Mouse (Mus musculus) testis, adult 2 months (tissue): ENCODE measurements around the gene Teddm1a. TPM values are rescaled to one million over a fixed set of nuclear protein-coding genes. Genes with fewer than 3 reads are reported as not detected.
A peak's percentile ranks its signal among the peaks of the same experiment; 100 is the strongest.

Source experiments
- H3K27ac ChIP-seq: fragments of 200-500 bp; 2 replicates; pipeline ENCODE4 v1.5.1; 2012; ENCODE audit warnings: low read depth, low read length; ENCODE audit not compliant: control insufficient read depth, insufficient read depth
- H3K27me3 ChIP-seq: fragments of 200-500 bp; 2 replicates; pipeline ENCODE4 v1.6.1; 2012; ENCODE audit warnings: mild to moderate bottlenecking, low read length, moderate library complexity; ENCODE audit not compliant: control insufficient read depth, insufficient read depth
- H3K36me3 ChIP-seq: fragments of 200-500 bp; 2 replicates; pipeline ENCODE4 v1.6.1; 2012; ENCODE audit warnings: mild to moderate bottlenecking, low read length; ENCODE audit not compliant: control insufficient read depth, insufficient read depth
- H3K4me1 ChIP-seq: fragments of 200-500 bp; 2 replicates; pipeline ENCODE4 v1.6.1; 2012; ENCODE audit warnings: low read length; ENCODE audit not compliant: control insufficient read depth, insufficient read depth
- H3K4me3 ChIP-seq: fragments of 200-500 bp; 2 replicates; pipeline ENCODE4 v1.5.1; 2012; ENCODE audit warnings: low read depth, mild to moderate bottlenecking, low read length, moderate library complexity, mixed read lengths; ENCODE audit not compliant: control insufficient read depth
- CTCF ChIP-seq: fragments of 200-500 bp; IDR thresholded peaks from 2 replicates; pipeline ENCODE4 v1.5.1; 2012; ENCODE audit warnings: low read depth, mild to moderate bottlenecking, inconsistent platforms, low read length, moderate library complexity; ENCODE audit not compliant: control insufficient read depth, insufficient read depth, insufficient replicate concordance
- POLR2A ChIP-seq: fragments of 200-500 bp; IDR thresholded peaks from 2 replicates; pipeline ENCODE4 v1.6.1; 2012; ENCODE audit warnings: low read depth, mild to moderate bottlenecking, inconsistent platforms, low read length, moderate library complexity; ENCODE audit not compliant: control insufficient read depth
- polyA plus RNA-seq: library from polyadenylated mRNA; depleted of rRNA; stranded (reverse); fragments of >200 nt; gene quantifications from 2 replicates; pipeline ENCODE4 v1.2.3, GENCODE M21; 2012

Teddm1a gene
- polyA plus RNA-seq, 1 experiment: not detected

DNA sequence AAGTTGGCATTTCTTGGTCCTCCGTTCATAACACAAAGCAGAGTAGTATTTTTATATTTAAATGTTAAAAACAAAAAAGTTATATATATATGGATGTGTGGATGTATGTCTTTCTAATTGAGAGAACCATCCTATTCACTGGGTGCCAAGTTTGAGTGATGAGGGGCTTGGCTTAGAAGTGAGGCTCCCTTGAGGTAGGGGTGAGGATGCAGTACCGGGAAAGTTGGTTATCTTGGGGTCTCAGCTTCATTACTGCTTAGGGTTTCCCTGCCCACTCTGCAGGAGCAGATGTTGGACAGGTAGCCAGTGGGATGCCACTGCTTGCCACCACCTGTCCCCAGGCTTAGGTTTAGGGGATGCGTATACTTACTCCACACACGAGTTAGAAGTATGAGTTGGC is 17.2 kb downstream of the Teddm1a start:
- Histone ChIP-seq H3K27me3 (no peaks in the 10 kb centered on the region), H3K4me1 (no peaks in the 10 kb centered on the region), H3K4me3 (no peak overlapping the region), H3K36me3 (no peaks in the 10 kb centered on the region), H3K27ac (no peak overlapping the region)
- TF ChIP-seq CTCF (no peak), POLR2A (no peak)

- no peaks in the 10 kb centered on the region for H3K4me1 ChIP-seq
- no peaks in the 10 kb centered on the region for H3K36me3 ChIP-seq
- no peak overlapping the region for H3K27ac ChIP-seq
- TF ChIP-seq POLR2A: no peak
- TF ChIP-seq CTCF: no peak
- no peak overlapping the region for H3K4me3 ChIP-seq
- H3K27me3 ChIP-seq: no peaks in the 10 kb centered on the region
Measured at GRCm38 (mm10) chr1:153909213-153909962, 17.8 kb downstream of the Teddm1a start.

DNA sequence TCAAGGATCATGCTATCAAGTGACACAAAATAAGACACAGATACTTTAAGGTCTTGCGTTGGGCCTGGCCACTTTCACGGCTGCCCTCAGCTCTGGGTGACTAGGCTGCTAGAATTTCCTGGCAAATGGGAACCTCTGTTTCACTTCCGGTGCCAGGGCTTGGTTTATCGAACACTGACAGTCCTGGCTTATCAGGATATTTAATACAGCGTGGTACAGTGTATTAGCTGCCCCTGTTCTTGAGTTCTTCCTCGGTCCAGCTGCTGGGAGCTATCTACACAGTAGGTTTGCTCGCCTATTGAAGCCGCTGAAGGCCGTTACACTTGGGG is 18.4 kb downstream of the Teddm1a start:
- no peak overlapping the region for H3K27ac ChIP-seq
- no peaks in the 10 kb centered on the region for H3K36me3 ChIP-seq
- H3K4me3 ChIP-seq: no peak overlapping the region

DNA sequence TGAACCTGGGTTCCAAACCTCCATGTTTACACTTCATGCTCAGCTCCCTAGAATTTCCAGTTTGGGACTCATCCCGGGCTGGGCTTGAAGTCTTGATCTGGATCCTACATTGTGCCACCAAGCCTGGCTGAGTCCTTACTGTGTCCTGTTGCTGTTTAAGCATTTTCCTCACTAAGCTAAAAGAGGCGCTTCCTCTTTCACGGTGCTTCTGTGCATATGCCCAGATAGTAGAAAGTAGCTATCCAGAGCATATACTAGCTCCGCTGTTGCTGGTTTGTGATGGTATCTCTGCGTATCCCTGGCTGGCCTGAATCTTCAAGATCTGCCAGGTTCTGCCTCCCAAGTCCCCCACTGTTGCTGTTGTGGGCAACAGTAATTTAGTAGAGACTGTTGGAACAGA is 18.9 kb downstream of the Teddm1a start:
- no peak overlapping the region for H3K4me3 ChIP-seq
- H3K36me3 ChIP-seq: no peaks in the 10 kb centered on the region
- no peaks in the 10 kb centered on the region for H3K4me1 ChIP-seq
- no peaks in the 10 kb centered on the region for H3K27me3 ChIP-seq
- TF ChIP-seq POLR2A (no peak), CTCF (no peak)
- no peak overlapping the region for H3K27ac ChIP-seq

More for the DNA sequence above, 18.4 kb downstream of the Teddm1a start:
- no peak for TF ChIP-seq POLR2A
- no peak for TF ChIP-seq CTCF
- H3K4me1 ChIP-seq: no peaks in the 10 kb centered on the region
- no peaks in the 10 kb centered on the region for H3K27me3 ChIP-seq

DNA sequence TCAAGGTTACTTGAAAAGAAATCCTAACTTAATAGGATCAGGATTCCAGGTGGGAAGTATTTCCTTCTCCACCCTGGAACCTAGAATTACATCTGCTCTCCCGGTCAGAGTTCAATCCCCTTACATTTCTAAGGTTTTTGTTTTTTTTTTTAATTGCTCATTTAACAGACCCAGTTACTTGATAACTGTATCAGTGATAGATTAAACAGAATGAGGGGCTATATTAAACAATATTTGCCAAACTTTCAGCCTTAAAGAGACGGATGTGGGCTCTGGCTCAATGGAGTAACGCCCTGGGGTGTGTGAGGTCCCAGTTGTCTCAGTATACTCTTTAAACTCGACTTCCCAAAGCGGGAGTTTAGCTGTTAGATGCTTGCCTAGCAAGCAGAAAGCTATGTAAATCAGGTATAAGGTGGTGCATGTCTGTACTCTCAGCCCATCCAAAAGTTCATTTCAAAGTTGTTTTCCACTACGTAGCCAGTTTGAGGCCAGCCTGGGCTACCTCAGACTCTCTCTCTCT is 19.8 kb downstream of the Teddm1a start:
- no peaks in the 10 kb centered on the region for H3K36me3 ChIP-seq

DNA sequence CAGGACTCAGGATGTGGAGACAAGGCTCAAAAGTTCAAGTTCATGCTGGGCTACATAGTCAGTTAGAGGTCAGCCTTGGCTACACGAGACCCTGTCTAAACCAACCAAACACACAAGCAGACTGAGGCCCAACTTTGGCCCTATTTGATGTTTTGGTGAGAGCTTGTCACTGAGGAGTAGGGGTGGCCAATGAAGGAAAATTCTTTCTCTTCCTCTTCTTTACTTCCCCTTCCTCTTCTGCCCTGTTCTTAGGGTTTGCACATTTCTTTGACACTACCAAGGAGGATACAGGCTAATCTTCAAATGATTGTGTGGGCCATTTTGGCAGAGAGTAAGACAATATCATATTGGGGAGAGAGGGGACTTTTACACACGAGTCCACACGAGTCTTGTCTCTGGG is 22.3 kb downstream of the Teddm1a start:
- no peak for TF ChIP-seq CTCF
- TF ChIP-seq POLR2A: no peak
- Histone ChIP-seq H3K27ac (no peak overlapping the region), H3K4me3 (peak overlapping the region; percentile 13; the same call in 1 of the 2 replicates), H3K36me3 (no peaks in the 10 kb centered on the region), H3K27me3 (no peaks in the 10 kb centered on the region), H3K4me1 (no peaks in the 10 kb centered on the region)

More for the DNA sequence above, 19.8 kb downstream of the Teddm1a start:
- H3K27ac ChIP-seq: no peak overlapping the region
- H3K4me1 ChIP-seq: no peaks in the 10 kb centered on the region
- TF ChIP-seq POLR2A (no peak), CTCF (no peak)
- H3K4me3 ChIP-seq: no peak overlapping the region
- no peaks in the 10 kb centered on the region for H3K27me3 ChIP-seq

DNA sequence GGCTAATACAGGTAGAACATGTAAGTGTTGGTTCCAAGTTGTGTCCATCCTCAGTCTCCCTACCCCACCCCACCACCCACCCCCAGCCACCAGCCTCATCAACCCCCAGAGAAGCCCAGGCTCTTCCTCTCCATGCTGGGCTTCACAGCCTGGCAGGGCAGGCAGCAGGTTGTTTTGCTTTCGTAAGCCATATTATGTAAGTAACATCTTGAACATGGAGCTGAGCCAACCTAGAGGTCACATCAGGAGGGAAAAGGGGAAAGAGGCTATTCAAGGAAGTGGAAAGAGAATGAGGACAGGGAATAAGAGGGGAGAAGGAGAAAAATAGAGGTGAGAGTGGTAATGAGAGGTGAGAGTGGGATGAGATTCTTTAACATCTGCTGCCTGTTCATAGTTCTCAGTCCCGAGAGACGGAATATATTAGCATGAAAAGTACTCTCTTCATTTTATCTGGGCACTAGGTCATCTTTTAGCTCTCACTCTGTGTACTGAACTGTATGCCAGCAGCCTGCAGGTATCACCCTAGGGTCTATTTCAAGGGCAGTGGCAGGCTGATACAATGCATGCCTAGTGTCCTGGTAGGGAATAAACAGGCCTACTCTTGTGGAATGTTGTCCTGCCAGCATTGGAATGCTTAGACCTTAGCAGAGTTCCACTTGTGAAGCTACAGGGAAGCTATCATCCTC is 27.1 kb downstream of the Teddm1a start:
- H3K4me3 ChIP-seq: no peak overlapping the region
- no peaks in the 10 kb centered on the region for H3K27me3 ChIP-seq
- H3K27ac ChIP-seq: no peak overlapping the region
- H3K4me1 ChIP-seq: no peaks in the 10 kb centered on the region
- TF ChIP-seq POLR2A (no peak), CTCF (no peak)
- no peaks in the 10 kb centered on the region for H3K36me3 ChIP-seq
